Mouse (Mus musculus): Measurements from ENCODE around the gene Pink1.

DNA sequence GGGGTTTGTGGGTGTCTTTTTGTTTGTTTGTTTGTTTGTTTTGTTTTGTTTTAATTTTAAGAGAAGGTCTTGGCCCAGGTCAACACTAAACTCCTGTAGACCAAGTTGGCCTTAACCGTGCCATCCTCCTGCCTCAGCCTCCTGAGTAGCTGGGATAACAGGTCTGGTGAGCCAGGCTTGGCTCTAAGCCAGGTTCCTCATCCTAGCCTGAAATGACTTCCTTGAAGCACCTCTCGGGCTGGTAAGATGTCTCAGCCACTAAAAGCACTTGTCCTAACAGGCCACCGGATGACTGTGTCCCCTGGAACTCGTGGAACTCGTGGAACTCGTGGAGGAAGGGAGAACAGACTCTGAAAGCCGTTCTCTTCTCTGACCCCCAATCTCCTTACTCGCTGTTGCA lies 30.0 kb upstream of the Pink1 start:
- no peak for TF ChIP-seq ZNF384 (IDR thresholded peaks at IDR 0.05; ENCODE audit: low read depth, low read length)
- no peak for TF ChIP-seq MAFK (IDR thresholded peaks at IDR 0.05; ENCODE audit: insufficient read depth, low read depth, low read length)
- TF ChIP-seq CHD2 (IDR thresholded peaks at IDR 0.05; ENCODE audit: low read depth, low read length), result no peak
- TF ChIP-seq HCFC1 (IDR thresholded peaks at IDR 0.05; ENCODE audit: borderline replicate concordance, insufficient read depth, low read length), result no peak
- no peak for TF ChIP-seq ZC3H11A (IDR thresholded peaks at IDR 0.05; ENCODE audit: borderline replicate concordance, low read depth, low read length)

All from ES-E14 (cell line).